Mouse (Mus musculus) small intestine, adult 2 months (tissue): ENCODE measurements at regions not wholly inside any gene's neighbourhood (a gene's known extent, or its start where the extent isn't known, plus 50 kb on each side); places are given as distances from the start of the nearest gene placed in this dataset.

Experiments used
- H3K27ac ChIP-seq: fragments of 200-500 bp; 2 replicates; pipeline ENCODE4 v1.5.1; 2012; ENCODE audit warnings: low read depth, low read length, control low read depth, inconsistent platforms; ENCODE audit not compliant: insufficient read depth
- H3K27me3 ChIP-seq: fragments of 200-500 bp; 2 replicates; pipeline ENCODE4 v1.6.1; 2012; ENCODE audit warnings: mild to moderate bottlenecking, moderate library complexity, low read length, inconsistent platforms; ENCODE audit not compliant: control insufficient read depth, insufficient read depth
- H3K36me3 ChIP-seq: fragments of 200-500 bp; 2 replicates; pipeline ENCODE4 v1.6.1; 2012; ENCODE audit warnings: mild to moderate bottlenecking, low read length, control low read depth, inconsistent platforms; ENCODE audit not compliant: control insufficient read depth, insufficient read depth
- H3K4me1 ChIP-seq: fragments of 200-500 bp; 2 replicates; pipeline ENCODE4 v1.6.1; 2012; ENCODE audit warnings: low read length, inconsistent platforms, mixed read lengths; ENCODE audit not compliant: control insufficient read depth, insufficient read depth, insufficient read length
- H3K4me3 ChIP-seq: fragments of 200-500 bp; 2 replicates; pipeline ENCODE4 v1.5.1; 2012; ENCODE audit warnings: low read depth, mild to moderate bottlenecking, control low read depth, inconsistent platforms, low read length, moderate library complexity
- CTCF ChIP-seq: fragments of 200-500 bp; IDR thresholded peaks from 2 replicates; pipeline ENCODE4 v1.5.1; 2012; ENCODE audit warnings: low read depth, mild to moderate bottlenecking, control low read depth, inconsistent platforms, low read length, moderate library complexity, mixed read lengths; ENCODE audit not compliant: insufficient replicate concordance, insufficient read length; ENCODE audit errors: extremely low read depth
- POLR2A ChIP-seq: fragments of 200-500 bp; IDR thresholded peaks from 2 replicates; pipeline ENCODE4 v1.6.1; 2012; ENCODE audit warnings: low read depth, mild to moderate bottlenecking, control low read depth, inconsistent platforms, low read length, moderate library complexity
- WGBS: fragments of 180-500 bp; shearing (Covaris S2); methylation state at CpG from one replicate; pipeline ENCODE4 v1.1.7; 2018; 5-methylcytosine and 5-hydroxymethylcytosine counted together

DNA sequence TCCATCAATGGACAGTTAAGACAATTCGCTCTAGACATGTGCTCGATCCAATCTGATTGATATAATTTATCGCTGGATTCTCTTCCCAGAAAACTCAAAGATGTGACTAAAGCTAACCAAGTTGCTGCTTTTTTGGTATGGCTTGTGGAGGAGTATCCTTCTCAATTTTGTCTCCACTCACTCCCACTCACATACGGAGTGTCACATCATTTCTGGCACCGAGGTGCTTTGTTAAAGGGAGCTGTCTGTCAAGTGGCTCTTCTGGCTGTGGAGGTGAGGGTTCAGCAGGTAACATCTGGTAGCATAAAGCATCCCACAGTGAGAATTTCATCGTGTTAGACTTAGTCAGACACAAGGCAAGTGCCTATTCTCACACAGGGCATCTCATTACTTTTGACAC lies 120.2 kb upstream of the Plppr1 start:
- H3K36me3 ChIP-seq: no peaks in the 10 kb centered on the region
- no peak for TF ChIP-seq CTCF
- no peaks in the 10 kb centered on the region; the same call in 1 of the 2 replicates for H3K27me3 ChIP-seq
- H3K4me3 ChIP-seq: no peak overlapping the region
- peaks cover 3% of the 10 kb centered on the region; the same call in 1 of the 2 replicates for H3K4me1 ChIP-seq
- 86% methylated on average over 6 of the region's 6 CpGs for WGBS
- no peak overlapping the region for H3K27ac ChIP-seq

DNA sequence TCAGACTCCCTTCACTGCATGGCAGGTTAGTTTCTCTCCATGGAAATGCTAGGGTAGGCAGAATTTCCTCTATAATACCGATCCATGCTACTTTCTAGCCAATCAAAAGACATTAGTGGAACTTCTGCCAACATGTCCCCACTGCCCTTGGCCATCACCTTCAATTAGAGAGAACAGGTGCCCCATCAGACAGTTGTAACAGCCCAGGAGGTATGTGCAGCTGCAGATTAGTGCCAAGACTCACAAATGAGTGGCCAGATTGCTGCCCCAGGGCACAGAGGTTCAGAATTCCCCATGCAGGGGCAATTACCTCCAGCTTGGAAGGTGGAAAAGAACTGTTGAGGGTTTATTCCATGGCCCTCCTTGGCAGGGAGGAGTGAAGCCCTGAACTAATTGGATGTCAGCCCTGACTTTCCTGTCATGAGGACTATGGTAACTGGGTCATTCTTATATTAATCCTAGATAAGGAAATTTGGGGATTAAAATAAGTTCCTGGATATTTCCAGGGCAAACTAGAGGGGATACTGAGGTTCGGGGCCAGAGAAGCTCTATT lies 113.7 kb upstream of the Plppr1 start:
- H3K4me1 ChIP-seq: no peaks in the 10 kb centered on the region
- TF ChIP-seq POLR2A (no peak), CTCF (no peak)
- H3K27ac ChIP-seq: no peak overlapping the region
- H3K4me3 ChIP-seq: no peak overlapping the region
- WGBS: 77% methylated on average over 2 of the region's 2 CpGs
- no peaks in the 10 kb centered on the region for H3K36me3 ChIP-seq
- H3K27me3 ChIP-seq: no peaks in the 10 kb centered on the region

DNA sequence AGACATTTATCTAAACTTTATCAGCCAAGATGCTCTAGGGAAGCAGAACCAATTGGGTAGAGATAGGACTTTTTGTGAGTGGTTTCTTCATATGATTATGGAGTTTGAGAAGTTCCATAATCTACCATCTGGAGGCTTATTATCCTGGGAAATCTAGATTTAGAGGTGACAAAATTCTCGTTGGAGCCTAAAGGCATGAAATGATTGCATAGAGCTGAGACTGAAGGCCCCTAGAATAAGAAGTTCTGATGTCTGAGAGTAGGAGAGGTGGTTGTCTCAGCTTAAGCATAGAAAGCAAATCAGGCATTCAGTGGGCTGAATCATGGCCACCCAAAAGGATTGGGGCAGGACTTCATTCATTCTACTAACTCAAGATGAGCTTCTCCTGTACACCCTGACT lies 106.1 kb upstream of the Plppr1 start:
- TF ChIP-seq POLR2A (no peak), CTCF (no peak)
- no peak overlapping the region for H3K4me3 ChIP-seq
- H3K27me3 ChIP-seq: no peaks in the 10 kb centered on the region; the same call in 1 of the 2 replicates
- WGBS: 44% methylated on average over 1 of the region's 1 CpGs
- no peak overlapping the region for H3K27ac ChIP-seq
- no peaks in the 10 kb centered on the region for H3K36me3 ChIP-seq
- H3K4me1 ChIP-seq: no peaks in the 10 kb centered on the region

DNA sequence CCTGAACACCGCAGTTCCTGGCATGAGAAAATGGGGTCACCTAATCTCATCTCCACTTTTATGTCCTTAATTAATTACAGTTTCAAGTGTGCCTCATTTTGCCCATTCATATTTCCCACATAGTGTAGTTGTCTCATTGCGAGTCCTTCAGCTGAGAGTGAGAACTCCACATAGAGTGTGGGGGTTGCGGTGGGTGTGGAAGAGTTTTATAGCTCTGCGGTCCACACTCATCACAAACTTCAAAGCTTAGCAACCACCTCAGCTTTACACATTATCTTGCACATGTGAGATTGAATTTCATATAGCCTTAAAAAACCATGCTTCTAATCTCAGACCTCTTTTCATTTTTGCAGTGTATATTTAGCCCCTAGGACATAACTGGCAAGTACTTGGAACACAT lies 83.3 kb upstream of the Plppr1 start:
- no peak overlapping the region for H3K4me3 ChIP-seq
- no peaks in the 10 kb centered on the region for H3K36me3 ChIP-seq
- no peak overlapping the region for H3K27ac ChIP-seq
- 92% methylated on average over 4 of the region's 4 CpGs for WGBS
- no peaks in the 10 kb centered on the region for H3K27me3 ChIP-seq
- H3K4me1 ChIP-seq: no peaks in the 10 kb centered on the region
- TF ChIP-seq POLR2A (no peak), CTCF (no peak)

DNA sequence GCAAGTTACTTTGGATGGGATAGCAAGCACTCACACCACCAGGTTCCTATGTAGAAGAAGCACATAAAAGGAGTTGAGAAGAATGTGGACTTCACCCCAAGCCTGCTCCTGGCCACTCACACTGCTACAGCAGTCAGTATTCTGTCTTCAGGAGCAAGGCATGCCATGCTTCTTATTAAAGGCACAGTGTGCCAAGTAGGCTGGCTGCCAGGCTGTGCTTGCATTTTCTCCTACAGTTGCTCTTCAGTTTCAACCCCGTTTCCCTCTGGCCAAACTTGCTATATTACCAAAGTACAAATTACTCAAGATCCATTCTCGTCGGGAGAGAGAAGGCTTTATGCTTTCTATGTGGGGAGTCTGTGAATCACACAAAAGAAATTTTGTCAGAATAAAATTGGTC lies 67.1 kb upstream of the Plppr1 start:
- H3K4me1 ChIP-seq: no peaks in the 10 kb centered on the region
- no peak for TF ChIP-seq CTCF
- no peak for TF ChIP-seq POLR2A
- no peak overlapping the region for H3K27ac ChIP-seq
- H3K4me3 ChIP-seq: no peak overlapping the region
- 67% methylated on average over 3 of the region's 3 CpGs for WGBS
- H3K36me3 ChIP-seq: no peaks in the 10 kb centered on the region
- no peaks in the 10 kb centered on the region for H3K27me3 ChIP-seq
